In genomic region chr6:128118670-128119230, GRCm38 (mm10) we compare ENCODE assay signal across 25 mouse cellular contexts. TPM values are rescaled to one million over a fixed set of nuclear protein-coding genes. Genes with fewer than 3 reads are reported as not detected.
DNase-seq lines count a peak whose midpoint lies in the region; ATAC-seq and TF ChIP-seq lines count a peak whose summit lies in the region.
"Had no signal": no experiment of that assay in that cellular context is flagged by ENCODE, and none has a peak within 500 bp of the region (broad histone marks: within the 10 kb centered on the region; RNA-seq: fewer than 3 reads in every experiment).

No protein-coding gene starts in this region.

- no peak overlapping the region for H3K9ac ChIP-seq in liver, embryonic 16.5 days (ENCODE audit: low read depth, low read length)
- no peak overlapping the region for H3K9ac ChIP-seq in liver, postnatal 0 days (replicated peaks)
- H3K9ac ChIP-seq: forebrain, embryonic 13.5 days; heart, embryonic 15.5 days; hindbrain, embryonic 12.5 days; limb, embryonic 12.5 days; liver, embryonic 12.5 days; midbrain, embryonic 13.5 days; neural tube, embryonic 13.5 days had no signal

- TF ChIP-seq EP300 in liver, postnatal 0 days (IDR thresholded peaks at IDR 0.05; ENCODE audit: low read depth) = no peak

- no peaks in the 10 kb centered on the region for H3K36me3 ChIP-seq in liver, embryonic 16.5 days (ENCODE audit: control insufficient read depth, insufficient read depth)
- 0 out of 2 replicates have a peak, but pooled peaks cover 3% of the 10 kb centered on the region for H3K36me3 ChIP-seq in liver, postnatal 0 days (replicated peaks; ENCODE audit: insufficient read depth, low read length)
- H3K36me3 ChIP-seq: hindbrain, embryonic 12.5 days; liver, embryonic 12.5 days; midbrain, embryonic 13.5 days had no signal

- peak; percentile 30 for DNase-seq in adrenal gland, adult 2 months
- no peak for DNase-seq in adrenal gland, postnatal 36 days
- peak; percentile 61 to 72 for DNase-seq in kidney, adult 8-10 months
- no peak for DNase-seq in kidney, postnatal 4 days
- DNase-seq in liver, postnatal 0 days = no peak
- DNase-seq in layer of hippocampus, adult 9-10 months (ENCODE audit: low spot score) = no peak
- DNase-seq: adrenal gland, adult 8-10 months; cerebellum, adult 8-10 months; cerebellum, postnatal 25 days; gastrocnemius, postnatal 10 days; lung, adult 2 months; lung, postnatal 10 days; retina, postnatal 1 day; right cerebral cortex, postnatal 14 days had no signal

- H3K4me3 ChIP-seq in liver, embryonic 16.5 days (ENCODE audit: low read depth, low read length) = no peak overlapping the region
- no peak overlapping the region for H3K4me3 ChIP-seq in liver, postnatal 0 days (ENCODE audit: low read depth, low read length)
- H3K4me3 ChIP-seq: forebrain, embryonic 13.5 days; heart, embryonic 15.5 days; hindbrain, embryonic 12.5 days; left cerebral cortex, adult 2 months; limb, embryonic 12.5 days; liver, embryonic 12.5 days; midbrain, embryonic 13.5 days; neural tube, embryonic 13.5 days had no signal

- WGBS in liver, embryonic 16.5 days (ENCODE audit: insufficient replicate concordance) = 61% methylated on average over 7 of the region's 7 CpGs
- WGBS in liver, postnatal 0 days (ENCODE audit: insufficient replicate concordance) = 70% methylated on average over 7 of the region's 7 CpGs

- no peak overlapping the region for H3K4me2 ChIP-seq in liver, embryonic 16.5 days (ENCODE audit: low read depth, low read length)
- no peak overlapping the region for H3K4me2 ChIP-seq in liver, postnatal 0 days (ENCODE audit: low read depth, low read length)
- H3K4me2 ChIP-seq: forebrain, embryonic 13.5 days; heart, embryonic 15.5 days; hindbrain, embryonic 12.5 days; limb, embryonic 12.5 days; liver, embryonic 12.5 days; midbrain, embryonic 13.5 days; neural tube, embryonic 13.5 days had no signal

- ATAC-seq in liver, embryonic 16.5 days (ENCODE audit: low read depth) = no peak
- ATAC-seq in liver, postnatal 0 days = no peak
- ATAC-seq: forebrain, embryonic 13.5 days; intestine, embryonic 16.5 days; liver, embryonic 12.5 days; midbrain, embryonic 13.5 days had no signal

- H3K27me3 ChIP-seq in liver, embryonic 16.5 days (ENCODE audit: control insufficient read depth, insufficient read depth, low read depth, low read length) = no peaks in the 10 kb centered on the region
- no peaks in the 10 kb centered on the region for H3K27me3 ChIP-seq in liver, postnatal 0 days (ENCODE audit: insufficient read depth, low read length)
- H3K27me3 ChIP-seq: forebrain, embryonic 13.5 days; heart, embryonic 15.5 days; hindbrain, embryonic 12.5 days; limb, embryonic 12.5 days; liver, embryonic 12.5 days; midbrain, embryonic 13.5 days; neural tube, embryonic 13.5 days had no signal

- no peak for TF ChIP-seq CTCF in liver, postnatal 0 days (IDR thresholded peaks at IDR 0.05; ENCODE audit: low read depth)

- no peaks in the 10 kb centered on the region; the same call in none of the 2 replicates for H3K4me1 ChIP-seq in liver, embryonic 16.5 days (ENCODE audit: control insufficient read depth, low read depth, low read length)
- H3K4me1 ChIP-seq in liver, postnatal 0 days (ENCODE audit: insufficient read depth) = peaks cover 22% of the 10 kb centered on the region

- no peaks in the 10 kb centered on the region for H3K9me3 ChIP-seq in liver, embryonic 16.5 days (replicated peaks; ENCODE audit: control insufficient read depth, low read length)
- no peaks in the 10 kb centered on the region for H3K9me3 ChIP-seq in liver, postnatal 0 days (ENCODE audit: low read length)
- H3K9me3 ChIP-seq: forebrain, embryonic 13.5 days; heart, embryonic 15.5 days; hindbrain, embryonic 12.5 days; limb, embryonic 12.5 days; liver, embryonic 12.5 days; midbrain, embryonic 13.5 days; neural tube, embryonic 13.5 days had no signal

- peak overlapping the region; percentile 37; the same call in 1 of the 2 replicates for H3K27ac ChIP-seq in liver, embryonic 16.5 days (ENCODE audit: low read length)
- H3K27ac ChIP-seq in liver, postnatal 0 days (ENCODE audit: low read depth) = no peak overlapping the region
- H3K27ac ChIP-seq: forebrain, embryonic 13.5 days; heart, embryonic 15.5 days; hindbrain, embryonic 12.5 days; left cerebral cortex, adult 2 months; limb, embryonic 12.5 days; liver, embryonic 12.5 days; macrophage; midbrain, embryonic 13.5 days; neural tube, embryonic 13.5 days had no signal

RNA-seq across cellular contexts. Expression of gene Tspan9, which starts 24.6 kb away (rescaled TPM):
- total RNA-seq in adrenal gland, adult 2 months (2021) = 10 to 100 TPM; 47.8 to 66.5 TPM
- polyA plus RNA-seq in adrenal gland, adult 2 months (2012; rRNA removed) = 38.7 and 44.7 TPM in 2 replicates
- 10 to 100 TPM; 52.0 to 57.2 TPM for total RNA-seq in adrenal gland, postnatal 36 days (2021)
- 23.3 and 25.8 TPM in 2 replicates for polyA plus RNA-seq in liver, embryonic 16.5 days (2015; fragmentation: Nextera tagmentation; extraction: Ambion mirVana)
- 17.7 and 19.6 TPM in 2 replicates for polyA plus RNA-seq in liver, postnatal 0 days (2015; fragmentation: Nextera tagmentation; extraction: Ambion mirVana)

Comparison
In these comparisons a context has a peak if more than half of its experiments do, and no peak if none do; other contexts are left out.
1. DNase-seq: peak in adrenal gland, adult 2 months (single experiment) and kidney, adult 8-10 months (2 of 2); none in adrenal gland, postnatal 36 days (0 of 2), kidney, postnatal 4 days (0 of 2), liver, postnatal 0 days (single experiment) and layer of hippocampus, adult 9-10 months (single experiment).